Mouse (Mus musculus): ENCODE results near the gene Fcer1g.

Gene Fcer1g

DNA sequence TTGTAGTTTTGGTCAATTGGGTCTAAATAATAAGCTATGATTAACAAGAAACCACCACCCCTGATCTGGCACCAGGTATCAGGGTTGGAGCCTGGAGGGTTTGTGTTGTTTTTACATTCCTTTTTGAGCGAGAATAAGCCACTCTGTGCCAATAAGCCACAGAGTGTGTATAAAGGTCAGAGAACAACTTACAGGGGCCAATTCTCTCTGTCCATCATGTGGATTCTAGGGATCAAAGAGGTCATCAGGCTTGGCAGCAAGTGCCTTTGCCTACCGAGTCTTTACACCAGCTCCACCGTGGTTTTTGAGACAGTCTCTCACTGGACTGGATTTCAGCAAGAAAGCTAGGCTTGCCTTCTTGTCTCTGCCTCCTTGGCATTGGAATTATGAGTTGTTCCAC is 21.3 kb downstream of the Fcer1g start:
- DNase-seq: no peak

DNA sequence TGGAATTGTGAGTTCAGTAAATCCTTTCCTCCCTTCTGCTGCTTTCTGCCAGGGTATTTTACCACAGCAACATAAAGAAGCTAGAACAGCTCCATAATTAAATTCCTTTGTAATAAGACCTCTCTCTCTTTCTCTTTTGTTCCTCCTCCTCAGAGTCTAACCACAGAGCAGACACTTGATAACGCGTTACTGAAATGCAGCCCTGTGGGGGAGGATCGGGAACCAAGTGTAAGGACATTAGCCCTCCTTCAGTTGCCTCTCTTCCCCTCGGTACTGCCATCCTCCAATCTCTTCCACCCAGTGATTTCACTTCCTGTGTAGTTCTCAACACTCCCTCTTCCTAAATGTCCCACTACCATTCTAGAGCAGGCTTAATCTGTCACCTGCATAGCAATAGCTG is 24.8 kb downstream of the Fcer1g start:
- DNase-seq: no peak

DNA sequence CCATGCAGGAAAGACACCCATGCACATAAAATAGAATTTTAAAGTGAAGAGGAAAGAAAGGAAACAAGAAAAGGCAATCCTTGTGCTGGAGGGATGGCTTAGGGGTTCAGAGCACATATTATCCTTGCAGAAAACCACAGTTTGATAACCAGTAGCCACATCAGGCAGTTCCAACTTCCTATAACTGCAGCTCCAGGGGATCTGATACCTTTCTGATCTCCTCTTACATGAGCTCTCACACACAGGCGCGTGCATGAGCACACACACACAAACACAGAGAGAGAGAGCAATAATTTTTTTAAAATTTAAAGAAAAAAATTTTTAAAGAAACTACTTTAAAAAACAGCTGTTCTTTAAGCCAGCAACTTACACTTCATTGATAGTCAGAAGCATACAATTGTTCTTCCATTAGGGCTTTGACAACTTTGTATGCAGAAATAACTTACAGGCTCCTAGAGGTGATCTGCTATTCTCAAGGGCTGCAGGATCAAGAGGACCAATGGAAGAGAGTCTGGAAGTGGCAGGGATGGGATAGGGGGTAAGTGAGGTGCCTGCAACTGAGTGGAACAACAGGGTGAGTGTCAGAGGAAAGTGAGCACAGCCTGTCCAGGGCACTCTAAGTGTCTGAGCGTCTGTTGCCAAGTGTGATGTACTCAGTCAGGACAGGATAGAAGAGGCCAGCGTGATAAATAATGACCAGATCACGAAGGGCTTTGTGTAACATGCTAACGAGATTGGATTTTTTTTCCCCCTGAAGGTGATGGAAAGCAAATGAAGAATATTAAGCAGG is 28.3 kb downstream of the Fcer1g start:
- DNase-seq: no peak

DNA sequence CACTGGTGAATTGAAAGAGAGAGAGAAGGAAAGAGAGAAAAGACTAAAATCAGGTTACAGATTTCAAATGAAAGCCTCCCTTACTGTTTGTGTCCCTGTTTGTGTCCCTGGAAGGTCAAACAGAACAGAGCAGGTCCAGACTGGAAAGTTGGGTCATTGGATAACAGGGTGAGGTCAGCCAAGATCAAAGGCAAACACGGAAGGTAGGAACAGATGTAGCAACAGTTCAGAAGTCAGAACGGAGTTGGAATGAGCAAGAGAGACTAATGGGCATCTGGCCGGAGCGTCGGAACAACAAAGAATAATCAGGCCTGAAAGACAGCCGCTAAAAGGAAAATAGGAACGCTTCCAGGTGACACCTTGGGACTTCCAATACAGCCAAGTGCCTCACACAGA is 29.9 kb downstream of the Fcer1g start:
- no peak for DNase-seq

DNA sequence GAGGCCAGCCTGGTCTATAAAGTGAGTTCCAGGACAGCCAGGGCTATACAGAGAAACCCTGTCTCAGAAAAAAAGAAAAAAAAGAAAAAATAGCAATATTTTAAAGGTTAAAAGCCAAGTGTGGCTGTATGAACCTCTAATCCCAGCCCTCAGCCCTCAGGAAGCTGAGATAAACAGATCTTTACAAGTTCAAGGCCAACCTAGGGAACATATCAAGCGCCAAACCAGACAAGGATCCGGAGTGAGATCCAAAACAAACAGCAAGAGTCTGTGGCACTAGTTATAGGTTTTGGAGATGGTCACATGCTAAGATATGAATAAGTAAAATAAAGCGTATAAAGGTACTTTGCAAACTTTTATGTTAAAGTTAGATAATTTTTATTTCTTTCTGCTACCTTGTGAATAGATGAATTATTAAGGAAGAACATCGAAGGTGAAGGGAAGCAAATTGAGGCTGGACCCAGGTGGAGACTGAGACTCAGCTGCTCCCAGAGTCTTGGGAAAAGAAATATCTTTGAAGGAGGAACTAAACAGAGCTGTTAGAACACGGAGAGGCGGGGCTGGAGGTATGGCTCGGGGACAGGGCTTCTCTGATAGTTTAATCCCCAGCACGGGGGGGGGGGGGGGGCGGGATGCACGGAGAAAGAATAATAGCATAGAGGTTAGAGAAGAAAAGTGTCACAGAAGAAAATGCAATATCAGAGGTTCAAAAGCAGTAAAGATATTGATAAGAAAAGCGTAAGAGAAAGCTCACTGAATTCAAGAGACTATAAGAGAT is 30.5 kb downstream of the Fcer1g start:
- no peak for DNase-seq

DNA sequence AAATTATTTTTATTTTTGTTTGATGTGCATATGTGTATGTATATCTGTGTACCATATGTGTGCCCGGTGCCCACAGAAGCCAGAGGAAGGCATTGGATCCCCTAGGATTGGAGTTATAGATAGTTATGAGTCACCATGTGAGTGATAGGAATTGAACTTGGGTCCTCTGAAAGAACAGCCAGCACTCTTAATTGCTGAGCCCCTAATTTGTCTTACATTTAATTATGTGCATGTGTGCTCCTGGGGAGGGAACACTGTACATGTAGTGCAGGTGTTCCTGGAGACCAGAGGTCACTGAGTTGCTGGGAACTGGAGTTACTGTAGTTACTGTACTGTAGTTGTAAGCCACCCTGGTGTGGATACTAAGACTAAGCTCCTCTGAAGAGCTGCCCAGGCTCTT is 33.4 kb downstream of the Fcer1g start:
- DNase-seq: no peak

DNA sequence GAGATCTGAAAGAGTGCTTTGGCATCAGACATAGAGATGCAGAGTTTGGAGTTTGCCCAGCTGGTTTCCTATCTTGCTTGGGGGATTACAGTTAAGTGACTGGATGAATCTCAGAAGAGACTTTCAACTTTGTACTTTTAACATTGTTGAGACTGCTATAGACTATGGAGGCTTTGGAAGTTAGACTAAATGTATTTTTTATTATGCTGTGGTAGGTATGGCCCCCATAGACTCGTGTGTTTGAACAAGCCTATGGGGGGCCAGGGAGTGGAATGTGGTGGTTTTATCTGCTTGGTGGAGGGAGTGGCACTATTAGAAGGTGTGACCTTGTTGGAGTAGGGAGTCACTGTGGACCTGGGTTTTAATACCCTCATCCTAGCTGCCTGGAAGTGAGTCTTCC is 34.6 kb downstream of the Fcer1g start:
- no peak for DNase-seq

DNA sequence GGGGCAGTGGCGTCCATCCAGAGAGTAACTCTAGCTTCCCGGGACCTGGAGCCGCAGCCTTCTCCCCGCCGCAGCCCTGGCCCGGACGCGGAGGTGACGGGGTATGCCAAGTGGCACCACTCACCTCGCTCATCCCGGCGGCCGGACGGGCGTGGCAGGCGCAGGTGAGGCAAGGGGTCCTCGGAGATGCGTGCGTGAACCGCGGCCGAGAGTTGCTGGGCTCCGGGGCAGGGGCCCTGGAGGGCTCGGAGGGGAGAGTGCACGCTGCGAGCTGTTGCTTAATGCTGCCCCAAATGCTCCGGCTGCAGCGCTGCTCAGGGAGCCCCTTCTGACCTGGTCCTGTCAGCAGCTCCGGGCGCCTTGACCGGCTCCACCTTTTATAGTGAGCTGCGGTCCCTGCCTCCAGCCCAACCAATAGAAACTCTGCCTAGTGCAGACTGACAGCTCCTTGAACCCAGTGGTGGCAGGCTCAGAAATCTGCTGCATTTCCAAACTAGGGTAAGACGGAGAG is 38.2 kb downstream of the Fcer1g start, which contains the start of gene Pcp4l1:
Pcp4l1 (minus strand) TSS at position 382 of the 511 bp plus-strand sequence.
- DNase-seq: no peak

DNA sequence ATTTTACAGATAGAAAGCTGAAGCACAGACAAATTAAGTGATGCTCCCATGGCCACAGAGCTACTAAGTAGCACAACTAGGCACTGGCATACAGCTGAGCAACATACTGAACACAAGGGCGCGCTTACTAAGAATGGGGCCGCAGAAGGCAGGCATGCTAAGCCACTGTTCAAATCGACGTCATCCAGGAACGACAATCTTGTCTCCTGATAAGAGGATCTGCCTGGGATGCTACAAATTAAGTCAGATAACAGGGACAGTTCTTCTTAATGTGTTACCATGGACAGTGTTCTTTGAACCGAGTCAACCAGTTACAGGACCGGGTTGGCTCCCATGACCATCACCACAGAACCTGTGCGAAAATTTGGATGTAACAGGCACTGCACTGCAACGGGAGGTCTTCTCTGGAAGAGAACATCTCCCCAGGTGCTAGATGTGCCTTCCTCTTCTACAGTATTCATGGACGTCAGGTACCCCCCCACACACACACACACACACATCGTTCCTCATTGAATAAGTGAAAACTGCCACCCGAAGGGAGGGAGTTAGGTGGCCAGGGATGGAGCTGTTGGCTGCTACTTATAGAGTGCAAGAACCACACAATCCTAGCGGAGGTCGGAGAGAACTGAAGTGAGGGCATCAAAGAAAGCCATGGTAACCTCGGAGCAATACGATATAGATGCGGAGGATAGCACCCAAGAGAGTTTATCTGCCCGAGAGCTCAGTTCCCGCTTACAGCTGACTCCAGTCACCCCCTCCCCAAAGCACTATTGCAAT is 38.9 kb downstream of the Fcer1g start:
- DNase-seq: no peak

DNA sequence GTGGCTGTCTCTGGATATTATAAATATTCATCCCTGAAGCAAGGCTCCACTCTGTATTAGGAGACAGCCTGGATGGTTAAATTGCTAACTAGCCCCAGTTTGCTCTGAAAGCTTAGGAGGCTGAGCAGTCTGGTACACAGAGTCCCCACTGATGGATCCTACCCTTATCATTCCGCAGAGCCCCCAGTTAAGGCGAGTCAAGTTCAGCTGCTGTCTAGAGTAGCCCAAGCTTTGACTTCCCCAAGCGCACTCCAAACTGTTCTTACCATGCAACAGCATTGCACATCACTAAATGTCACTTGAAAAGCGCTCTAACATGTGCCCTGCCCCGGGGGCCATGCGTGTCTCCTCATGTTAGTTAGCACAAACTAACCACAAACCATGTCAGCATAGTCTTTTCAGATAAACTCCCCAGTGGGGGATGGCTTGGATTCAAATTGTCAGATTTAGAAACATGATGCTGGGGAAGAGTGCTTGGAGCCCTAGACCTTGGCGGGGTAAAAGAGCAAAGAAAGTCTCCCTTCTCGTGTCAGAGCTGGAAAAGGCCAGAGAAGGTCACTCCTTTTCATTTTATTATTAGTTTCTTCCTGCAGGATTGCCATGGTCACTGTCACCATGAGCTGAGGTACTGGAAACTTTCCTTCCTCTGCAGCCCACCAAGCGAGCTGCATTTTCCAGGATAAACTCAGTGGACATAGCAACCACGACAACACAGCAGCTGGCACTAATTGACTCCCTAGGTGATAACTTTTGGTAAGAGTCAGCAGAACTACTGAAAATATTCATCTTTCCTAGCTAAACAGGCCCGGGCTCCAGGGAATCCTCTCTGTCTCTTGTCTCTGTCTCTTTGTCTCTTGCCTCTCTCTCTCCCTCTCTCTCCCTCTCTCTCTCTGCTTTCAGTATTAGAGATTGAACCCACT is 40.0 kb downstream of the Fcer1g start:
- no peak for DNase-seq

DNA sequence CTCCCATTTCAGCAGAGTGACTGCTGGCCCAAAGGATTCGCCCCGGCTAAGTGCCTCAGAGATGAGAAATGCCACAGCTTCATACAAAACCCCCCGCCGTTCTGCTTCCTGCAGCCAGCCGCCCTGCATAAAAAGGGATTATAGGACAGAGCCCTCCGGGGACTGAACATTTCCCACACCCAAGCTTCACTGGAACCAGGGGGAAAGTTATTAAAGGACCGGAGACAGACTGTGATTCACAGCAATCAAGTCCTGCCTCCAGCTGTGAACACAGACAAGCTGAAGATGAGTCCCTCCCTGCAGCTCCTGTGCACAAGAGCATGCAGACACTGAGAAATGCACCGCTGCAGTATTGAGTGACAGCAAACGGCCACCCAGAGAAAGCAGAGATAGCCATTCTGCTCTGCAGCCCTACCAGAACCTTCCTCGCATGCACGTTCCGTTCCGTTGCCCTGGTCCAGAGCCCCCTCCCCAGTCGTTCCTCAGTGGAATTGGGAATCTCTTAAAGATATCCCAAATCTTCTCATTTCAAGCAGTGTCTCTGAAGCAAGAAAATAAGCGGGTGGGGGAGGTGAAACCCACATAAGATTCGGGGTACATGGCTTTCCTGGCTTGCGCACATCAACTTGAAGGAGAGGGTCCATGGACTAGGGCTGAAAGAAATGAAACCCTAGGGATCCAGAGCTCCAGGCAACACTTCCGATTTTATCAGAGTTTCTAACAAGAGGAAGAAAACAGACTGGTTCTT is 40.9 kb downstream of the Fcer1g start:
- DNase-seq: no peak

DNA sequence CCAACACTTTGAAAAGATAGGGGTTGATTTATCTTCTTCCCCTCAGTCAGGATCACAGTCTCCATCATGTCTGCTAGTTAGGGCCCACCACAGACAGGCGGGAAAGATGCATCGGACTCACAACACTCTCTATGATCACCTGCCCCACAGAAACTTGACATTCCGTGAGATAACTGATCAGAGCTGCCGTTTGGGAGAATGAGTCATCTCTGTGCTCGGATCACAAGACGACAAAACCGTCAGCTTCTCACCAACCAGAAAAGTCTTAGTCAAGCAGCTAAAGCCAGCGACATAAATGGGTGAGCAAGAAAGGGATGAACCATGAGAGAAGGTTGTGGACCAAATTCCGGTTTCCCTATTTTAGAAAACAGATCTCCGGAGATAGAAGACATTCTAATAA is 41.9 kb downstream of the Fcer1g start:
- DNase-seq: no peak

DNA sequence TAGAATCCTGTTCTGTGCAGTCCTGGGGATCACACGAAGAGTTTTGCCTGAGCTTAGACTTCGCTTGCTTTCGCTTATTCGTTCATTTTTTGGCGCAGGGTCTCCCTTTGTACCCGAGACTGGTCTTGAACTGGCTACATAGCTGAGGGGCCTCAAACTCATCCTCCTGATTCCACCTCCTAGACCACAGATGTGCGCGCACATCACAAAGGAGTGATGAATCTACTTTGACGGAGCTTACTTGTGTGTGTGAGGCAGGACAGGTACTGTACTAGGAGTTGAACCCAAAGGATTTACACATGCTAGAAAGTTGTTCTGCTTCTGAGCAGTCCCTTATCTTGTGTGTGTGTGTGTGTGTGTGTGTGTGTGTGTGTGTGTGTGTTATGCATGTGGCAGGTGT is 43.3 kb downstream of the Fcer1g start:
- DNase-seq: no peak

DNA sequence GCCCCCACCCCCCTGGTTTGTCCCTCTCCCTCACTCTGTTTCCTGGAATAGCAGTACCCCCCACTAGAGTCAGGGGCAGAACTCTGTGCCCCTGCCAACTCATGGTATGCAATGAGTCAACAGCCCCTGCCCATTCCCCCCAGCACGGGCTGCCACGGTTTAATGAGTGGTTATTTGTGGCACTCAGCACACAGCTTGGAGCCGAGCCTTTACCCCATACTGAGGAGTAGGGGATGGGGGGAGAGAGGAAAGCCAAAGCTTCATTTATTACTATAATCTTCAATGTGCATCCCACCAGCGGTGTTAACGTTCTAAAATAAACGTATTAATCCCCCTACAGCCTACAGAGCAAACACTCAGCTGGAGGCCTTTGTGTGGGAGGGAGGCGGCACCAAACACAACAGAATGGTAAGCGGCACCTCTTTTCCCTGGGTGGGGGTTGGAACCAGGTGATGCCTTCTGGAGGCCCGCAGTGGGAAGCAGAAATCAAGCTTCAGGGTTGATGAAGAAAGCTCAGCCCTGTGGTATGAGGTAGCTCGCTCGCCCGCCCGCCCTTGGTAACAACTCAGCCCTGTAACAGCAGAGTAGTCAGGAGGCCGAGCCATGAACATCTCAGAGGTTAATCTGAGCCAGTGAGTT is 44.6 kb downstream of the Fcer1g start:
- no peak for DNase-seq

DNA sequence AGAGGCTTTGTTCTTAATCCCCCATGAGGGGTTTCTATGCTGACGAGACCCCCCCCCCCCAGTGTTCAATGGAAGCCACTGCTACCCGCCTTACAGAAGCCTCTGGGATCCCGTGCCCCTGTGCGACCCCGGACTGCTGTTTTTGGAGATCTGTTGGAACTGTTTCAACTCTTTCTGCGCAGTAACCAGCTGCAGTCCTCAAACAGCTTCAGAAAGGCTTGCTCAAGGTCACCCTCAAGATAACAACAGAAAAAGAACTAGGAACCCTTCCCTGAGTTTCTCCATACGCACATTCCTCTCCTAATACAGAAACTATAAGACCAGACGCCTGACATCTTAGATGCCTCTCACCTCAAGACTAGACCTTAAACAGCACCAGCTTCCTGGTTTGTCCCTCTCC is 45.1 kb downstream of the Fcer1g start:
- DNase-seq: no peak

DNA sequence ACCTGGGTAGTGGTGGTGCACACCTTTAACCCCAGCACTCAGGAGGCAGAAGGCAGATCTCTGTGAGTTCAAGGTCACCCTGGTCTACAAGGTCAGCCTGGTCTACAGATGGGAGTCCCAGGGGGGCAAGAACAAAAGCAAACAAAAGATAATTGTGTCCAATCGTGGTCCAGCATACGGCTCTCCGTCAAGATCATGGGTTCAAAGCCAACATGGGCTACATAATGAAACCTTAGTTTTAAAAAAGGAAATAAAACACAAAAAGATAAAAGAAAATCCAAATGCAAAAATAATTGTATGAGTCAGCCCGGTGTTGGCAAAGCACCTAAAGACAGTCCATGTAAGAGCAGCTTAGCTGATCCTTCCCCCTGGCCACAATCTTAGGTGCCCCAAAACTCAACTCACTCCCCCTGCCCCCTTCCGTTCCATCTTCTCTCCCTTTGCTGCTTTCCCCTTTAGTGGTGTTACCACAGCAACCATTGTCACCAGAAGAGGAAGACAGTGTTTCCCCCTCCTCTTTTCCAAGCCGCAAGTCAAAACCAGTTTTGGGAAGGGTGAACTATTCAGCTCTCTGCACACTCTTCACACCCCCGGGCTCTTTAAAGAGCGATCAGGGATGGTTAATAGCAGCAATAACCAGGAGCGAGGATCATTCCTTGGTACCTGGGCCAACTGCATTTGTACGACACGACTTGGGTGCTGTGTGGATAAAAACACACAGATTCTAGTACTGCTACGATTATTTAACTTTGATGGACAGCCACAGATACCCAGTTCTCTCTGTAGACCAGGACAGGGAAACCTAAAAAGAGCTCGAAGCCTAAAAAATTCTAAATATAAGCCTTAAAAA is 46.1 kb downstream of the Fcer1g start:
- DNase-seq: no peak

DNA sequence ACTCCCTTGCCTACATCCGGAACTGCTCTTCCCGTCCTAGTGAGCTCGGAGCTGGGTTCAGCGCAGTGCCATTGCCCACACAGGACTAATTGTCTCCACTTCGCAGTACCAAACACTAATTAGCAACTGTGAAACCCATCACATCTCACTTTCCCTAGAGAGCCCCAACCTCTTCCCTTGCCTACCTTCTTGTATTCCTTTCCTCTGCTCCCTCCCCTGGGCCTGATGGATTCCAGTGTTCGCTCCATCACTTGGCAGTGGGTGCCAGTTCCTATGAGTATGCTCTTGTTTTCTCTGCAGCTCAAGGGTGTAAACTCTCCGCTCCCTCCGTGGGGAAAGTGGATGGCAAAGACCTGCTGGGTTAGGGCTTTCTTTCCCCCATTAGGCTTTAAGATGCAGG is 48.5 kb downstream of the Fcer1g start:
- no peak for DNase-seq

DNA sequence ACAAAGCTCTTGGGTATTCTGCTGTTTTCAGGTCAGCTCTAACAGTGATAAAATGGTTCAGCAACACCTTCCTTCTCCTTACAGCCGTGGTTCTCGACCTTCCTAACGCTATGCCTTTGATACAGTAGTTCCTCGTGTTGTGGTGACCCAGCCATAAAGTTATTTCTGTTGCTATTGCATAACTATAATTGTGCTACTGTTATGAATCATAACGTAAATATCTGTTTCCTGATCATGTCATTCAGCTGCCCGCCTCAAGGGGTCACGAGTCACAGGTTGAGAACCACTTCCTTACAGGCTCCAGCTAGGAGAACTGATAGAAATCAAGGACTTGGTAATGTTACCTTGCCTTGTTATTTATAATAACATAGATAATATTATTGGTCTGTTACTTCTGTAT is 49.9 kb downstream of the Fcer1g start:
- peak; percentile 18 for DNase-seq

DNA sequence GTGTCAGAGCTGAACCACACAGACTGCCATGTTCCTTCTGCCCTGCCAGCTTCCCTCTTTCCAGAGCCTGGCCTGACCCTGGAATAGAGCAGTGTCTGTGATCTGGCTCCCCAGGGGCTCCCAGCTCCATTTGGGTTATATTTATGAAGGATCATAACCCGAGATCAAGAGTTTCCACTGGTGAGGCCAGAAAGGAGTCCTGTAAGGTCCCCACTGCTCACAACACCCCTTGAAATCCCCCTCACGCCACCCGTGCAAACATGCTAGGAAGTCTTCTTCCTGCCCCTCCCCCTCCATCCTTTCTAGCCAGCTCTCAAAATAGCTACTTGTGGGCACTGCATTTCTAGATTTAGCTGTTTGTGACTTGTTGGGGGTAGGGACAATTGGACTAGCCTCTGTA is 50.5 kb downstream of the Fcer1g start:
- DNase-seq: no peak

DNA sequence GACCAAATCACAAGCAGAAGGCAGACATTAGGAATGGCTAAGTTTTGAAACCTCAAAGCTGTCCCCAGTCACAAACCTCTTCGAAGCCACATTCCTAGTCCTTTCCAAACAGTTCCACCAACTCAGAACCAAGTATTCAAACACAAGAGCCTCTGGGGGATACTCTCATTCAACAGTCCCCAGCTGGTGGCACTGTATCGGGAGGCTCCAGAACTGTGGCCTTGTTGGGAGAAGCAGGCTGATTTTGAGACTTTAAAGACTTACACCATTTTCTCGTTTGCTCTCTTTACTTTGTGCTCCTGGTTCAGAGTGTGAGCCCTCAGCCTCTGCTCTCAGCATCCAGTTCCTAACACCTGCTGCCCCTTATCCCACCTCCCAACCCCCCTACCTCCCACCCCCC is 51.1 kb downstream of the Fcer1g start:
- no peak for DNase-seq

Data from thymus, postnatal 25 days (tissue).